Mouse (Mus musculus): ENCODE measurements around the gene Tom1l2. TPM values are rescaled to one million over a fixed set of nuclear protein-coding genes. Genes with fewer than 3 reads are reported as not detected.

The Tom1l2 gene
- total and polyA plus RNA-seq, 2 experiments = 9.6 to 22.1 TPM

DNA sequence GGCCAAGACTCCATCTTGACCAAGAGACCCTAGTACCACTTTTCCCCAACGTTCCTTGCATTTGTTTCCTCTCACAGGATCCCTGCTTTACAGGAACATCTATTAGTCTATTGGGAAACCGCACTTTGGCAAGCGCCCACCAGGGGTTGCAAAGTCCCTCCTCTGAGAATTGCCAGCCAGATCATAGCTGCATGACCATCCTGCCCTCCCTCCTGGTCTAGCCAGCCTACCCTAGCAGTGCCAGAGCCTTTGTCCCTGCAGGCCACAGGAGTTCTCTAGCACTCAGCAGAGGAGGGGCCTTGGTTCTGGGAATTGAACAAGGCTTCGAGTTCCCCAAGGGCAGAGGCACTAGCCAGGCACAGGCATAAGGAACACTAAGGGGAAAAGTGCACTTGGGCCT is 128.0 kb downstream of the Tom1l2 start:
- H3K27me3 ChIP-seq (ENCODE audit: control insufficient read depth, insufficient read depth, low read length) = no peaks in the 10 kb centered on the region
- no peak for TF ChIP-seq POLR2A (IDR thresholded peaks at IDR 0.05; ENCODE audit: extremely low read depth, insufficient read depth, low read length)
- no peak for TF ChIP-seq CTCF (IDR thresholded peaks at IDR 0.05; ENCODE audit: low read depth, low read length)
- H3K4me3 ChIP-seq (ENCODE audit: insufficient read depth, low read depth, low read length) = no peak overlapping the region
- peak overlapping the region; percentile 22; the same call in 1 of the 2 replicates for H3K9ac ChIP-seq (ENCODE audit: low read depth, low read length)
- WGBS = 17% methylated on average over 4 of the region's 4 CpGs
- H3K4me1 ChIP-seq (ENCODE audit: control insufficient read depth, insufficient read depth, low read length) = peaks cover 31% of the 10 kb centered on the region
- peak; percentile 94 for DNase-seq (ENCODE audit: extremely low read depth, low read depth, low spot score)
- peak overlapping the region; percentile 90 for H3K27ac ChIP-seq (replicated peaks; ENCODE audit: insufficient read depth, low read depth, low read length)
- H3K79me2 ChIP-seq (ENCODE audit: control insufficient read depth, insufficient read depth, low read length) = peaks cover 5% of the 10 kb centered on the region; the same call in 1 of the 2 replicates
- no peaks in the 10 kb centered on the region for H3K36me3 ChIP-seq (ENCODE audit: control insufficient read depth, insufficient read depth, low read length)

DNA sequence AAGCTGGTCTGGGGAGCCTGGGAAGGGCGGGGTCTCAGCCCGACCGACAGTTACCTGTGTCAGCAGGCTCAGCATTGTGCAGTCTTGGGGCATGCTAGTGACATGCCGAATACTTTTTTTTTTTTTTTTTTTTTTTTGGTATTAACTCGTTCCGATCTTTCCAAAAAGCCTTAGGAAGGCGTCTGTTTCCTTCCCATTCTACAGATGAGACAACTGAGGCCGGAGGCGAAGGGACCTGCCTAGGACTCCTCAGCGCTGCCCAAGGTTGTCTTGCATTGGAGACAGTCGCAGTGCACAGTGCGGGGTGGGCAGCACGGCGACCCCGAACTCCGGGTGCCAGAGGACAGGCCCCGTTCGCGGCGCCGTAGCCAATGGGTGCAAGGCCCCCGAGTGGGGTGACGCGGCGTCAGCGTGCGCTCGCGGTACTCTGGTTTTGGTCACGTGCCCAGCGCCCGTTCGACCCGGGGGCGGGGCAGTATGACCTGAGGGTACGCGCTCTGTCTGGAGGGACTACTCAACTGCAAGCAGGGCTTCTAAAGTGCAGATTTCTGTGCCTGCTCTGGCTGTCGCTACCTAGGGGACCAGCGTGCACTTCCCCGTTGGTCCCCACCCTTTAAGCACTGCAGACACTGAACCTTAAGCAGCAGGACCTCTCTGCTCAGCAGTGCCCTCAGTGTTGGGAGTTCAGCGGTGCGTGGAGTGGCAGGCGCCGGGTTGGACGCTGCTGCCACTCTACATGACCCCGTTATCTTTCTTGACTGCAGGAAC is 130.1 kb downstream of the Tom1l2 start, which contains the start of gene Srebf1:
TSS of gene Srebf1 (minus strand) at position 113 of the 768 bp plus-strand sequence.
- H3K27me3 ChIP-seq (ENCODE audit: control insufficient read depth, insufficient read depth, low read length) = no peaks in the 10 kb centered on the region
- H3K4me1 ChIP-seq (ENCODE audit: control insufficient read depth, insufficient read depth, low read length) = peaks cover 38% of the 10 kb centered on the region
- peak within 1 kb of the TSS; percentile 96 for H3K27ac ChIP-seq (replicated peaks; ENCODE audit: insufficient read depth, low read depth, low read length)
- H3K36me3 ChIP-seq (ENCODE audit: control insufficient read depth, insufficient read depth, low read length) = no peaks in the 10 kb centered on the region
- TF ChIP-seq CTCF (IDR thresholded peaks at IDR 0.05; ENCODE audit: low read depth, low read length) (peak; percentile 35), POLR2A (IDR thresholded peaks at IDR 0.05; ENCODE audit: extremely low read depth, insufficient read depth, low read length) (peak; percentile 59; the same call in 1 of the 2 replicates)
- H3K79me2 ChIP-seq (ENCODE audit: control insufficient read depth, insufficient read depth, low read length) = peaks cover 25% of the 10 kb centered on the region
- peak within 1 kb of the TSS; percentile 72 for H3K4me3 ChIP-seq (ENCODE audit: insufficient read depth, low read depth, low read length)
- peak; percentile 82 for DNase-seq (ENCODE audit: extremely low read depth, low read depth, low spot score)
- 2% methylated on average over 46 of the region's 46 CpGs for WGBS
- H3K9ac ChIP-seq (ENCODE audit: low read depth, low read length) = peak within 1 kb of the TSS; percentile 87

DNA sequence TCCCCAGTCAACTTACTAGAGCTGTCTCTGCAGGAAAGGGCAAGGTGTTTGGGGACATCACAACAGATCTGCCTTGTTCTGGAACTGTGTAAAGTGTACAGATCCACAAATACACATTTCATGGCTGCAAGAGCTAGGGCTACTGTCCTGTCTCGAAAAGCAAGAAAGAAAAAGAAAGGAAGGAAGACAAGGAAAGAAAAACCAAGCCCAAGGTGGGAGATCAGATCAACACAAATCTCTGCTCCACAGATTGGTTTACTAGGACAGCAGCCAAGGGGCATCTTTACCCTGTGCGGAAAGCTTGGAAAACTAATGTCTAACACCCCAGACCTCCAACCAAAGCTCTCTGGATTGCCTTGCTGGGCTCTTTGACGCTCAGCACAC is 130.6 kb downstream of the Tom1l2 start:
- DNase-seq (ENCODE audit: extremely low read depth, low read depth, low spot score) = no peak
- 25% methylated on average over 3 of the region's 3 CpGs for WGBS
- Histone ChIP-seq H3K36me3 (ENCODE audit: control insufficient read depth, insufficient read depth, low read length) (no peaks in the 10 kb centered on the region), H3K79me2 (ENCODE audit: control insufficient read depth, insufficient read depth, low read length) (peaks cover 31% of the 10 kb centered on the region), H3K27me3 (ENCODE audit: control insufficient read depth, insufficient read depth, low read length) (no peaks in the 10 kb centered on the region), H3K4me3 (ENCODE audit: insufficient read depth, low read depth, low read length) (peak overlapping the region; percentile 72), H3K27ac (replicated peaks; ENCODE audit: insufficient read depth, low read depth, low read length) (peak overlapping the region; percentile 96), H3K4me1 (ENCODE audit: control insufficient read depth, insufficient read depth, low read length) (peaks cover 38% of the 10 kb centered on the region), H3K9ac (ENCODE audit: low read depth, low read length) (peak overlapping the region; percentile 87)
- TF ChIP-seq CTCF (IDR thresholded peaks at IDR 0.05; ENCODE audit: low read depth, low read length) (no peak), POLR2A (IDR thresholded peaks at IDR 0.05; ENCODE audit: extremely low read depth, insufficient read depth, low read length) (no peak)

DNA sequence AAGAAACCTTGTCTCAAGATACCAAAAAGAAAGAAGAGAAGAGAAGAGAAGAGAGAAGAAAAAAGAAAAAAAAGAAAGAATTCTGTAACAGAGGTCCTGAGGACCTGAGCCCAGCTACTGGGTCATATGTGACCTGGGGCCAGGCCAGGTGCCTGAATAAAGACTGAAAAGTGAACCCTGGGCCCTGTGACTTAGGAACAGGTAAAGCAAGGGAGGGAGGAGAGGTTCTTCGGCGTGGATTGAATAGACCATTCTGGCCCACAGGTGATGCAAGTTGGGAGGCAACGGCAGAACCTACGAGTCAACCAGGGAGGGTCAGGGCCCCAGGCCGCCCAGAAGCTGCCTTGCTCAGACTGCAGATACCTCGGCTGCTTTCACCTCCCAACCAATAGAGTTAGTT is 131.3 kb downstream of the Tom1l2 start:
- peaks cover 34% of the 10 kb centered on the region for H3K79me2 ChIP-seq (ENCODE audit: control insufficient read depth, insufficient read depth, low read length)
- peaks cover 41% of the 10 kb centered on the region for H3K4me1 ChIP-seq (ENCODE audit: control insufficient read depth, insufficient read depth, low read length)
- H3K9ac ChIP-seq (ENCODE audit: low read depth, low read length) = peak overlapping the region; percentile 87
- TF ChIP-seq CTCF (IDR thresholded peaks at IDR 0.05; ENCODE audit: low read depth, low read length) (no peak), POLR2A (IDR thresholded peaks at IDR 0.05; ENCODE audit: extremely low read depth, insufficient read depth, low read length) (no peak)
- no peaks in the 10 kb centered on the region for H3K36me3 ChIP-seq (ENCODE audit: control insufficient read depth, insufficient read depth, low read length)
- peak overlapping the region; percentile 43 for H3K4me3 ChIP-seq (ENCODE audit: insufficient read depth, low read depth, low read length)
- peak overlapping the region; percentile 96 for H3K27ac ChIP-seq (replicated peaks; ENCODE audit: insufficient read depth, low read depth, low read length)
- no peaks in the 10 kb centered on the region for H3K27me3 ChIP-seq (ENCODE audit: control insufficient read depth, insufficient read depth, low read length)
- DNase-seq (ENCODE audit: extremely low read depth, low read depth, low spot score) = peak; percentile 62
- 33% methylated on average over 6 of the region's 6 CpGs for WGBS

DNA sequence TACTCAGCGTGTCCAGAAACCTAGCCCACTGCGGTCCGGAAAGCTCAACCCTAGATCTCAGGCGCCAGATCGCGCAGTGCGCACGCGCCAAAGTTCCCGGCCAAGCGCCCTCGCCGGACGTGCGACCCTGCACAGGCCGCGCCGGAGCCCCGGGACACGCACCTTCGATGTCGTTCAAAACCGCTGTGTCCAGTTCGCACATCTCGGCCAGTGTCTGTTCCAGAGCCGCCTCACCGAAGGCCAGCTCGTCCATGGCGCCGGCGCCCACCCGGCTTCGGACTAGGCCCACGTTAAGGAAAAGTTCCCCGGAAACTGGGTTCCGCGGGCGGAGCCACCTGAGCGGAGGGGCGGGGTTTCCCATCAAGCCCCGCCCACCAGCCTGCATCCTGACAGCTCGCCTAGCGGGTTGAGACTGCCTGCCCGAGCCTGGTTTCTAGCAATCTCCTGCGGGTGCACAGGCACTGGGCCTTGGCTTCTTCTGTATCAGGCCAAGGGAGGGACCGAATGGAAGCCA is 132.4 kb downstream of the Tom1l2 start:
- TF ChIP-seq POLR2A (IDR thresholded peaks at IDR 0.05; ENCODE audit: extremely low read depth, insufficient read depth, low read length) (peak; percentile 48; the same call in 1 of the 2 replicates), CTCF (IDR thresholded peaks at IDR 0.05; ENCODE audit: low read depth, low read length) (no peak)
- DNase-seq (ENCODE audit: extremely low read depth, low read depth, low spot score) = peak; percentile 77
- WGBS = 0% methylated on average over 46 of the region's 46 CpGs
- Histone ChIP-seq H3K36me3 (ENCODE audit: control insufficient read depth, insufficient read depth, low read length) (no peaks in the 10 kb centered on the region), H3K27ac (replicated peaks; ENCODE audit: insufficient read depth, low read depth, low read length) (peak overlapping the region; percentile 77), H3K9ac (ENCODE audit: low read depth, low read length) (peak overlapping the region; percentile 95), H3K4me1 (ENCODE audit: control insufficient read depth, insufficient read depth, low read length) (peaks cover 39% of the 10 kb centered on the region), H3K4me3 (ENCODE audit: insufficient read depth, low read depth, low read length) (peak overlapping the region; percentile 89), H3K79me2 (ENCODE audit: control insufficient read depth, insufficient read depth, low read length) (peaks cover 39% of the 10 kb centered on the region), H3K27me3 (ENCODE audit: control insufficient read depth, insufficient read depth, low read length) (no peaks in the 10 kb centered on the region)
